Mouse (Mus musculus) hindbrain, embryonic 16.5 days (tissue): ENCODE measurements around the gene Drc3. TPM values are rescaled to one million over a fixed set of nuclear protein-coding genes. Genes with fewer than 3 reads are reported as not detected.

Experiments used
- ATAC-seq: fragments of 200-750 bp; cut with Nextera tagmentation; 2 replicates; pipeline ENCODE4 v1.8.0; 2017; ENCODE audit warnings: moderate TSS enrichment, moderate library complexity
- H3K27ac ChIP-seq: fragments of 300-500 bp; sonication (generic); 2 replicates; pipeline ENCODE4 v1.5.1; 2014; ENCODE audit warnings: low read depth, mild to moderate bottlenecking, control low read depth, low read length, moderate library complexity
- H3K27me3 ChIP-seq: fragments of 300-500 bp; sonication (generic); replicated peaks from 2 replicates; pipeline ENCODE4 v1.6.1; 2014; ENCODE audit warnings: low read length; ENCODE audit not compliant: control insufficient read depth, insufficient read depth
- H3K36me3 ChIP-seq: fragments of 300-500 bp; sonication (generic); 2 replicates; pipeline ENCODE4 v1.6.1; 2014; ENCODE audit warnings: mild to moderate bottlenecking, low read length, moderate library complexity, mixed read lengths; ENCODE audit not compliant: control insufficient read depth, insufficient read depth
- H3K4me1 ChIP-seq: fragments of 300-500 bp; sonication (generic); 2 replicates; pipeline ENCODE4 v1.6.1; 2014; ENCODE audit warnings: low read depth, low read length; ENCODE audit not compliant: control insufficient read depth, insufficient read depth
- H3K4me2 ChIP-seq: fragments of 300-500 bp; sonication (generic); 2 replicates; pipeline ENCODE4 v1.6.1; 2014; ENCODE audit warnings: mild to moderate bottlenecking, low read length, control low read depth, moderate library complexity
- H3K4me3 ChIP-seq: fragments of 300-500 bp; sonication (generic); 2 replicates; pipeline ENCODE4 v1.5.1; 2014; ENCODE audit warnings: mild to moderate bottlenecking, low read length, control low read depth, moderate library complexity
- H3K9ac ChIP-seq: fragments of 300-500 bp; sonication (generic); 2 replicates; pipeline ENCODE4 v1.6.1; 2014; ENCODE audit warnings: low read depth, mild to moderate bottlenecking, control low read depth, low read length, moderate library complexity
- H3K9me3 ChIP-seq: fragments of 300-500 bp; sonication (generic); 2 replicates; pipeline ENCODE4 v1.6.1; 2014; ENCODE audit warnings: mild to moderate bottlenecking, low read length, moderate library complexity; ENCODE audit not compliant: control insufficient read depth
- whole genome bisulfite sequencing: fragments of 180-500 bp; shearing (Covaris S2); extraction: QIAGEN DNeasy Blood & Tissue Kit; methylation state at CpG from one replicate; pipeline ENCODE4 v1.1.7; 2014; 5-methylcytosine and 5-hydroxymethylcytosine counted together
- polyA plus RNA-seq: library from polyadenylated mRNA; unstranded; fragments of >200 nt; fragmentation: Nextera tagmentation; extraction: Ambion mirVana; gene quantifications from 2 replicates; pipeline ENCODE4 v1.2.1, GENCODE M21; 2015

Drc3 gene
- polyA plus RNA-seq, 1 experiment from 2014 or later: 6.0 TPM

GRCm38 (mm10) chr11:60368909-60369308, 15.8 kb downstream of the Drc3 start:
- no peaks in the 10 kb centered on the region for H3K9me3 ChIP-seq
- H3K9ac ChIP-seq: no peak overlapping the region
- 72% methylated on average over 4 of the region's 4 CpGs for WGBS
- H3K27ac ChIP-seq: no peak overlapping the region
- H3K36me3 ChIP-seq: no peaks in the 10 kb centered on the region
- H3K4me1 ChIP-seq: no peaks in the 10 kb centered on the region
- ATAC-seq: no peak
- H3K4me2 ChIP-seq: no peak overlapping the region
- no peaks in the 10 kb centered on the region for H3K27me3 ChIP-seq
- no peak overlapping the region for H3K4me3 ChIP-seq

- Histone ChIP-seq H3K27me3 (no peaks in the 10 kb centered on the region), H3K27ac (no peak overlapping the region), H3K4me1 (no peaks in the 10 kb centered on the region), H3K36me3 (no peaks in the 10 kb centered on the region), H3K4me2 (no peak overlapping the region), H3K9ac (no peak overlapping the region), H3K9me3 (no peaks in the 10 kb centered on the region), H3K4me3 (no peak overlapping the region)
- no peak for ATAC-seq
- WGBS: 56% methylated on average over 4 of the region's 4 CpGs
Measured at GRCm38 (mm10) chr11:60369448-60369847, 16.3 kb downstream of the Drc3 start.

GRCm38 (mm10) chr11:60370431-60370830, 17.3 kb downstream of the Drc3 start:
- no peak overlapping the region for H3K9ac ChIP-seq
- H3K4me3 ChIP-seq: no peak overlapping the region
- WGBS: 88% methylated on average over 13 of the region's 13 CpGs
- no peaks in the 10 kb centered on the region for H3K27me3 ChIP-seq
- no peaks in the 10 kb centered on the region for H3K9me3 ChIP-seq
- no peak overlapping the region for H3K4me2 ChIP-seq
- no peaks in the 10 kb centered on the region for H3K36me3 ChIP-seq
- ATAC-seq: no peak
- no peaks in the 10 kb centered on the region for H3K4me1 ChIP-seq
- H3K27ac ChIP-seq: no peak overlapping the region

GRCm38 (mm10) chr11:60374481-60374880, 21.4 kb downstream of the Drc3 start:
- WGBS: 84% methylated on average over 6 of the region's 6 CpGs
- no peaks in the 10 kb centered on the region for H3K27me3 ChIP-seq
- no peak overlapping the region for H3K27ac ChIP-seq

GRCm38 (mm10) chr11:60383518-60383917, 30.4 kb downstream of the Drc3 start:
- no peak overlapping the region for H3K4me3 ChIP-seq
- H3K36me3 ChIP-seq: no peaks in the 10 kb centered on the region
- no peaks in the 10 kb centered on the region for H3K27me3 ChIP-seq
- WGBS: 91% methylated on average over 6 of the region's 6 CpGs
- no peak for ATAC-seq
- no peak overlapping the region for H3K27ac ChIP-seq
- H3K9me3 ChIP-seq: no peaks in the 10 kb centered on the region
- H3K4me1 ChIP-seq: peaks cover 18% of the 10 kb centered on the region
- no peak overlapping the region for H3K4me2 ChIP-seq
- H3K9ac ChIP-seq: no peak overlapping the region

More at GRCm38 (mm10) chr11:60374481-60374880, 21.4 kb downstream of the Drc3 start:
- H3K36me3 ChIP-seq: no peaks in the 10 kb centered on the region
- no peak for ATAC-seq
- H3K4me2 ChIP-seq: no peak overlapping the region
- no peak overlapping the region for H3K9ac ChIP-seq
- H3K9me3 ChIP-seq: no peaks in the 10 kb centered on the region
- H3K4me1 ChIP-seq: no peaks in the 10 kb centered on the region
- no peak overlapping the region for H3K4me3 ChIP-seq

- peak overlapping the region; percentile 92 for H3K27ac ChIP-seq
- peaks cover 18% of the 10 kb centered on the region for H3K4me1 ChIP-seq
- no peaks in the 10 kb centered on the region for H3K36me3 ChIP-seq
- ATAC-seq: peak; percentile 90
- H3K9ac ChIP-seq: peak overlapping the region; percentile 56
- H3K9me3 ChIP-seq: no peaks in the 10 kb centered on the region
- no peaks in the 10 kb centered on the region for H3K27me3 ChIP-seq
- H3K4me3 ChIP-seq: peak overlapping the region; percentile 21; the same call in 1 of the 2 replicates
- 1% methylated on average over 16 of the region's 16 CpGs for WGBS
- peak overlapping the region; percentile 54 for H3K4me2 ChIP-seq
Measured at GRCm38 (mm10) chr11:60384762-60385421, 31.8 kb downstream of the Drc3 start.

- H3K4me1 ChIP-seq: peaks cover 18% of the 10 kb centered on the region
- no peak overlapping the region for H3K4me2 ChIP-seq
- no peaks in the 10 kb centered on the region for H3K9me3 ChIP-seq
- no peaks in the 10 kb centered on the region for H3K36me3 ChIP-seq
- WGBS: 69% methylated on average over 5 of the region's 5 CpGs
- H3K4me3 ChIP-seq: no peak overlapping the region
- H3K9ac ChIP-seq: no peak overlapping the region
- ATAC-seq: no peak
- H3K27me3 ChIP-seq: no peaks in the 10 kb centered on the region
- peak overlapping the region; percentile 92 for H3K27ac ChIP-seq
Measured at GRCm38 (mm10) chr11:60385946-60386345, 32.8 kb downstream of the Drc3 start.

- no peak overlapping the region for H3K4me2 ChIP-seq
- WGBS: 94% methylated on average over 2 of the region's 2 CpGs
- no peaks in the 10 kb centered on the region for H3K27me3 ChIP-seq
- H3K4me3 ChIP-seq: no peak overlapping the region
- no peaks in the 10 kb centered on the region for H3K9me3 ChIP-seq
- no peak overlapping the region for H3K27ac ChIP-seq
- no peaks in the 10 kb centered on the region for H3K36me3 ChIP-seq
- H3K9ac ChIP-seq: no peak overlapping the region
- ATAC-seq: no peak
- H3K4me1 ChIP-seq: peaks cover 18% of the 10 kb centered on the region
Measured at GRCm38 (mm10) chr11:60387944-60388343, 34.8 kb downstream of the Drc3 start.

- H3K4me2 ChIP-seq: no peak overlapping the region
- H3K36me3 ChIP-seq: no peaks in the 10 kb centered on the region
- WGBS: 84% methylated on average over 6 of the region's 6 CpGs
- H3K9ac ChIP-seq: no peak overlapping the region
- H3K4me1 ChIP-seq: no peaks in the 10 kb centered on the region
- H3K27me3 ChIP-seq: no peaks in the 10 kb centered on the region
- no peak for ATAC-seq
- H3K4me3 ChIP-seq: no peak overlapping the region
- H3K9me3 ChIP-seq: no peaks in the 10 kb centered on the region
- no peak overlapping the region for H3K27ac ChIP-seq
Measured at GRCm38 (mm10) chr11:60391346-60391745, 38.2 kb downstream of the Drc3 start.
